Comparison of ENCODE assay signal across 9 mouse cellular contexts in the genomic region with DNA sequence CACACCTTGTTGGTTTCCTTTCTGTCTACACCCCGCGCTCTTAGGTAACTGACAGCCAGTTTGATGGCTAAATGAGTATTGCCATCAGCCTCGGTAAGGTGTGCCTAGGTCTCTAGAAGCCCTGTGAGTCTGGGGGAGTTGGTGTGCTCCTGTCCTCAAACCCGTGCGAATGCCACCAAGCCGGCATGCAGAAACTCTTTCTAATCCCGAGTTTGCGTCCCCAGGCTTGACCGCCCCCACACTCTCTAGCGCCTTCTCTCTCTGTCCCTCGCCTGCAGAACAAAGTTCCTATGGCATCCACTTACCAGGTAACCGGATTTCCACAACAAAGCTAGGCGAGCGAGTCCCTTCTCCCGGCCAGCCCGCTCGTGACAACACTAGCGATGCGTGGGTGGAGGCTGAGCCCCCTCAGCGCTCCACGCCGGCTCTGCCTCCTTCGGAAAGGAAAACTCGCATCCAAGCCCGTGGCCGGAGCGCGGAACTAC. TPM values are rescaled to one million over a fixed set of nuclear protein-coding genes. Genes with fewer than 3 reads are reported as not detected.
DNase-seq lines count a peak whose midpoint lies in the region; ATAC-seq and TF ChIP-seq lines count a peak whose summit lies in the region.
"Had no signal": no experiment of that assay in that cellular context is flagged by ENCODE, and none has a peak within 500 bp of the region (broad histone marks: within the 10 kb centered on the region; RNA-seq: fewer than 3 reads in every experiment).

No protein-coding gene starts in this region.

- peak overlapping the region; percentile 92 for H3K4me2 ChIP-seq in intestine, embryonic 15.5 days (replicated peaks)
- peak overlapping the region; percentile 99 for H3K4me2 ChIP-seq in midbrain, embryonic 15.5 days

- no peaks in the 10 kb centered on the region for H3K9me3 ChIP-seq in intestine, embryonic 15.5 days
- H3K9me3 ChIP-seq in midbrain, embryonic 15.5 days, result no peaks in the 10 kb centered on the region

- DNase-seq in gastrocnemius, adult 18-20 months (ENCODE audit: low spot score), result peak; percentile 2
- no peak for DNase-seq in gastrocnemius, postnatal 25 days
- DNase-seq in thymus, adult 2 months, result peak; percentile 36
- no peak for DNase-seq in thymus, postnatal 4 days
- DNase-seq in urinary bladder, postnatal 4 days (ENCODE audit: low spot score in 2 of 2), result no peak
- no peak for DNase-seq in frontal cortex, postnatal 14 days (ENCODE audit: low spot score in 2 of 2)

- TF ChIP-seq CTCF in thymus, adult 2 months (IDR thresholded peaks at IDR 0.05; ENCODE audit: borderline replicate concordance, control insufficient read depth, extremely low read depth, insufficient read depth, low read length, poor library complexity), result no peak

- H3K4me1 ChIP-seq in thymus, adult 2 months (replicated peaks; ENCODE audit: control insufficient read depth, insufficient read depth, low read length), result peaks cover 13% of the 10 kb centered on the region
- H3K4me1 ChIP-seq in intestine, embryonic 15.5 days (replicated peaks), result peaks cover 11% of the 10 kb centered on the region; the same call in 1 of the 2 replicates
- H3K4me1 ChIP-seq in midbrain, embryonic 15.5 days, result peaks cover 23% of the 10 kb centered on the region

- peak overlapping the region; percentile 82 for H3K4me3 ChIP-seq in thymus, adult 2 months (ENCODE audit: control insufficient read depth, insufficient read depth, low read length)
- H3K4me3 ChIP-seq in intestine, embryonic 15.5 days (replicated peaks), result peak overlapping the region; percentile 51
- H3K4me3 ChIP-seq in midbrain, embryonic 15.5 days, result peak overlapping the region; percentile 53

- H3K36me3 ChIP-seq in thymus, adult 2 months (ENCODE audit: control insufficient read depth, insufficient read depth, low read length), result no peaks in the 10 kb centered on the region
- no peaks in the 10 kb centered on the region for H3K36me3 ChIP-seq in intestine, embryonic 15.5 days
- no peaks in the 10 kb centered on the region for H3K36me3 ChIP-seq in midbrain, embryonic 15.5 days (replicated peaks)

- peak overlapping the region; percentile 44 for H3K9ac ChIP-seq in intestine, embryonic 15.5 days
- peak overlapping the region; percentile 47 for H3K9ac ChIP-seq in midbrain, embryonic 15.5 days

- no peak for TF ChIP-seq POLR2A in thymus, adult 2 months (IDR thresholded peaks at IDR 0.05; ENCODE audit: control insufficient read depth, extremely low read depth, insufficient read depth, low read length, poor library complexity)

- H3K27me3 ChIP-seq in thymus, adult 2 months (ENCODE audit: control insufficient read depth, insufficient read depth, low read length), result peaks cover 5% of the 10 kb centered on the region; the same call in 1 of the 2 replicates
- H3K27me3 ChIP-seq in intestine, embryonic 15.5 days (replicated peaks), result peaks cover 5% of the 10 kb centered on the region
- H3K27me3 ChIP-seq in midbrain, embryonic 15.5 days (replicated peaks), result peaks cover 36% of the 10 kb centered on the region
- H3K27me3 ChIP-seq: CH12.LX had no signal

- H3K27ac ChIP-seq in thymus, adult 2 months (ENCODE audit: control insufficient read depth, insufficient read depth, low read length), result no peak overlapping the region
- H3K27ac ChIP-seq in intestine, embryonic 15.5 days, result no peak overlapping the region
- H3K27ac ChIP-seq in midbrain, embryonic 15.5 days, result no peak overlapping the region

- 1% methylated on average over 28 of the region's 28 CpGs for WGBS in thymus, adult 2 months
- under 1% methylated on average over 28 of the region's 28 CpGs for WGBS in intestine, embryonic 15.5 days
- WGBS in midbrain, embryonic 15.5 days, result under 1% methylated on average over 28 of the region's 28 CpGs

- 0 out of 2 replicates have a peak, but pooled peaks have one; percentile 9 for ATAC-seq in intestine, embryonic 15.5 days
- ATAC-seq in midbrain, embryonic 15.5 days (replicated peaks), result 0 out of 2 replicates have a peak, but pooled peaks have one; percentile 8

RNA-seq across cellular contexts. Expression of gene Glis3, which starts 0.5 kb away (rescaled TPM):
- under 1 TPM; 0.48 to 0.55 TPM for total RNA-seq in gastrocnemius, adult 18-20 months (2021)
- 1 to 10 TPM in 1 of 2 experiments, under 1 TPM in 1; 0.82 to 1.0 TPM for total RNA-seq in gastrocnemius, postnatal 25 days (2021)
- polyA plus RNA-seq in thymus, adult 2 months (2012; rRNA removed), result 1.8 and 2.3 TPM in 2 replicates
- polyA plus RNA-seq in intestine, embryonic 15.5 days (2015; fragmentation: Nextera tagmentation; extraction: Ambion mirVana), result 1.3 and 1.5 TPM in 2 replicates
- 3.3 and 4.6 TPM in 2 replicates for polyA plus RNA-seq in midbrain, embryonic 15.5 days (2015; fragmentation: Nextera tagmentation; extraction: Ambion mirVana)
- total RNA-seq: CH12.LX had no signal

Comparison
In these comparisons a context has a peak if more than half of its experiments do, and no peak if none do; other contexts are left out.
1. DNase-seq: peak in gastrocnemius, adult 18-20 months (single experiment) and thymus, adult 2 months (single experiment); none in gastrocnemius, postnatal 25 days (single experiment), thymus, postnatal 4 days (single experiment), urinary bladder, postnatal 4 days (0 of 2) and frontal cortex, postnatal 14 days (0 of 2).
2. Peak in every context shown above with its lines, with median percentiles within 50 percentile points of each other: H3K4me3 ChIP-seq.